Mouse (Mus musculus): Measurements from ENCODE around the gene Fcrlb. TPM values are rescaled to one million over a fixed set of nuclear protein-coding genes. Genes with fewer than 3 reads are reported as not detected.
"Not testable (repeated sequence)": the region's sequence is repeated elsewhere in the genome, so short reads cannot be mapped to it uniquely, and the experiment has no call there.

Gene Fcrlb
- polyA plus RNA-seq, 2 experiments = 0.08 TPM; not detected in 1

- H3K9me3 ChIP-seq (ENCODE audit: control insufficient read depth, low read length) = no peaks in the 10 kb centered on the region
- H3K27me3 ChIP-seq (ENCODE audit: control insufficient read depth, insufficient read depth, low read length) = no peaks in the 10 kb centered on the region
- H3K9ac ChIP-seq (ENCODE audit: low read depth, low read length, severe bottlenecking) = no peak overlapping the region
- H3K36me3 ChIP-seq (ENCODE audit: control insufficient read depth, insufficient read depth, low read length) = no peaks in the 10 kb centered on the region
- no peak for DNase-seq (ENCODE audit: low spot score)
- H3K4me1 ChIP-seq (ENCODE audit: control insufficient read depth, insufficient read depth, low read length) = no peaks in the 10 kb centered on the region
- no peak for TF ChIP-seq POLR2A (IDR thresholded peaks at IDR 0.05; ENCODE audit: borderline replicate concordance, extremely low read depth, insufficient read depth, insufficient read length)
- WGBS = 86% methylated on average over 2 of the region's 2 CpGs
- no peak overlapping the region for H3K4me2 ChIP-seq (replicated peaks; ENCODE audit: low read depth, low read length, severe bottlenecking)
- H3K27ac ChIP-seq (replicated peaks; ENCODE audit: low read depth, low read length) = no peak overlapping the region
- ATAC-seq (ENCODE audit: low FRiP score, low read depth) = no peak
- H3K4me3 ChIP-seq (replicated peaks; ENCODE audit: low read length) = no peak overlapping the region
Measured at GRCm38 (mm10) chr1:170953192-170953591, 40.5 kb upstream of the Fcrlb start.

- ATAC-seq (ENCODE audit: low FRiP score, low read depth) = no peak
- H3K4me2 ChIP-seq (replicated peaks; ENCODE audit: low read depth, low read length, severe bottlenecking) = no peak overlapping the region
Measured at GRCm38 (mm10) chr1:170950772-170951171, 38.0 kb upstream of the Fcrlb start.

GRCm38 (mm10) chr1:170944908-170945307 is 32.2 kb upstream of the Fcrlb start:
- not testable (repeated sequence) for H3K4me3 ChIP-seq (replicated peaks; ENCODE audit: low read length); ATAC-seq (ENCODE audit: low FRiP score, low read depth); H3K27ac ChIP-seq (replicated peaks; ENCODE audit: low read depth, low read length); H3K27me3 ChIP-seq (ENCODE audit: control insufficient read depth, insufficient read depth, low read length); H3K4me1 ChIP-seq (ENCODE audit: control insufficient read depth, insufficient read depth, low read length); H3K9ac ChIP-seq (ENCODE audit: low read depth, low read length, severe bottlenecking); H3K4me2 ChIP-seq (replicated peaks; ENCODE audit: low read depth, low read length, severe bottlenecking); DNase-seq (ENCODE audit: low spot score); H3K36me3 ChIP-seq (ENCODE audit: control insufficient read depth, insufficient read depth, low read length); H3K9me3 ChIP-seq (ENCODE audit: control insufficient read depth, low read length)
- 100% methylated on average over 2 of the region's 9 CpGs for WGBS

More at GRCm38 (mm10) chr1:170950772-170951171, 38.0 kb upstream of the Fcrlb start:
- H3K4me3 ChIP-seq (replicated peaks; ENCODE audit: low read length) = no peak overlapping the region
- H3K36me3 ChIP-seq (ENCODE audit: control insufficient read depth, insufficient read depth, low read length) = no peaks in the 10 kb centered on the region
- H3K27me3 ChIP-seq (ENCODE audit: control insufficient read depth, insufficient read depth, low read length) = no peaks in the 10 kb centered on the region
- H3K9me3 ChIP-seq (ENCODE audit: control insufficient read depth, low read length) = 0 out of 2 replicates have a peak, but pooled peaks cover 3% of the 10 kb centered on the region
- DNase-seq (ENCODE audit: low spot score) = no peak
- no peak overlapping the region for H3K27ac ChIP-seq (replicated peaks; ENCODE audit: low read depth, low read length)
- 38% methylated on average over 3 of the region's 3 CpGs for WGBS
- TF ChIP-seq POLR2A (IDR thresholded peaks at IDR 0.05; ENCODE audit: borderline replicate concordance, extremely low read depth, insufficient read depth, insufficient read length) = no peak
- H3K4me1 ChIP-seq (ENCODE audit: control insufficient read depth, insufficient read depth, low read length) = no peaks in the 10 kb centered on the region
- no peak overlapping the region for H3K9ac ChIP-seq (ENCODE audit: low read depth, low read length, severe bottlenecking)

GRCm38 (mm10) chr1:170944151-170944550 is 31.4 kb upstream of the Fcrlb start:
- WGBS = 93% methylated on average over 8 of the region's 9 CpGs
- not testable (repeated sequence) for H3K4me1 ChIP-seq (ENCODE audit: control insufficient read depth, insufficient read depth, low read length)

GRCm38 (mm10) chr1:170939255-170939654 is 26.5 kb upstream of the Fcrlb start:
- WGBS = 88% methylated on average over 12 of the region's 12 CpGs
- Histone ChIP-seq H3K36me3 (ENCODE audit: control insufficient read depth, insufficient read depth, low read length) (no peaks in the 10 kb centered on the region), H3K9ac (ENCODE audit: low read depth, low read length, severe bottlenecking) (no peak overlapping the region), H3K4me3 (replicated peaks; ENCODE audit: low read length) (no peak overlapping the region), H3K9me3 (ENCODE audit: control insufficient read depth, low read length) (no peaks in the 10 kb centered on the region; the same call in 1 of the 2 replicates), H3K4me1 (ENCODE audit: control insufficient read depth, insufficient read depth, low read length) (no peaks in the 10 kb centered on the region), H3K27ac (replicated peaks; ENCODE audit: low read depth, low read length) (no peak overlapping the region), H3K27me3 (ENCODE audit: control insufficient read depth, insufficient read depth, low read length) (no peaks in the 10 kb centered on the region), H3K4me2 (replicated peaks; ENCODE audit: low read depth, low read length, severe bottlenecking) (no peak overlapping the region)
- no peak for DNase-seq (ENCODE audit: low spot score)
- TF ChIP-seq POLR2A (IDR thresholded peaks at IDR 0.05; ENCODE audit: borderline replicate concordance, extremely low read depth, insufficient read depth, insufficient read length) = no peak
- no peak for ATAC-seq (ENCODE audit: low FRiP score, low read depth)

More at GRCm38 (mm10) chr1:170944151-170944550, 31.4 kb upstream of the Fcrlb start:
- H3K36me3 ChIP-seq (ENCODE audit: control insufficient read depth, insufficient read depth, low read length); H3K9me3 ChIP-seq (ENCODE audit: control insufficient read depth, low read length); H3K4me2 ChIP-seq (replicated peaks; ENCODE audit: low read depth, low read length, severe bottlenecking); H3K9ac ChIP-seq (ENCODE audit: low read depth, low read length, severe bottlenecking); DNase-seq (ENCODE audit: low spot score); H3K27ac ChIP-seq (replicated peaks; ENCODE audit: low read depth, low read length); H3K27me3 ChIP-seq (ENCODE audit: control insufficient read depth, insufficient read depth, low read length); H3K4me3 ChIP-seq (replicated peaks; ENCODE audit: low read length); ATAC-seq (ENCODE audit: low FRiP score, low read depth): not testable (repeated sequence)

- no peak overlapping the region for H3K9ac ChIP-seq (ENCODE audit: low read depth, low read length, severe bottlenecking)
- no peak overlapping the region for H3K4me3 ChIP-seq (replicated peaks; ENCODE audit: low read length)
- DNase-seq (ENCODE audit: low spot score) = no peak
- H3K36me3 ChIP-seq (ENCODE audit: control insufficient read depth, insufficient read depth, low read length) = no peaks in the 10 kb centered on the region
- no peak for ATAC-seq (ENCODE audit: low FRiP score, low read depth)
- no peaks in the 10 kb centered on the region for H3K4me1 ChIP-seq (ENCODE audit: control insufficient read depth, insufficient read depth, low read length)
- no peak overlapping the region for H3K4me2 ChIP-seq (replicated peaks; ENCODE audit: low read depth, low read length, severe bottlenecking)
- no peaks in the 10 kb centered on the region for H3K27me3 ChIP-seq (ENCODE audit: control insufficient read depth, insufficient read depth, low read length)
- no peak for TF ChIP-seq POLR2A (IDR thresholded peaks at IDR 0.05; ENCODE audit: borderline replicate concordance, extremely low read depth, insufficient read depth, insufficient read length)
- no peak overlapping the region for H3K27ac ChIP-seq (replicated peaks; ENCODE audit: low read depth, low read length)
- WGBS = 47% methylated on average over 2 of the region's 2 CpGs
- no peaks in the 10 kb centered on the region for H3K9me3 ChIP-seq (ENCODE audit: control insufficient read depth, low read length)
Measured at GRCm38 (mm10) chr1:170934383-170934782, 21.6 kb upstream of the Fcrlb start.

All from limb, embryonic 14.5 days (tissue).